Mouse (Mus musculus): ENCODE measurements around the gene Snx4. TPM values are rescaled to one million over a fixed set of nuclear protein-coding genes. Genes with fewer than 3 reads are reported as not detected.

The Snx4 gene
- polyA plus RNA-seq, 1 experiment from 2014 or later, result 82.8 TPM

DNA sequence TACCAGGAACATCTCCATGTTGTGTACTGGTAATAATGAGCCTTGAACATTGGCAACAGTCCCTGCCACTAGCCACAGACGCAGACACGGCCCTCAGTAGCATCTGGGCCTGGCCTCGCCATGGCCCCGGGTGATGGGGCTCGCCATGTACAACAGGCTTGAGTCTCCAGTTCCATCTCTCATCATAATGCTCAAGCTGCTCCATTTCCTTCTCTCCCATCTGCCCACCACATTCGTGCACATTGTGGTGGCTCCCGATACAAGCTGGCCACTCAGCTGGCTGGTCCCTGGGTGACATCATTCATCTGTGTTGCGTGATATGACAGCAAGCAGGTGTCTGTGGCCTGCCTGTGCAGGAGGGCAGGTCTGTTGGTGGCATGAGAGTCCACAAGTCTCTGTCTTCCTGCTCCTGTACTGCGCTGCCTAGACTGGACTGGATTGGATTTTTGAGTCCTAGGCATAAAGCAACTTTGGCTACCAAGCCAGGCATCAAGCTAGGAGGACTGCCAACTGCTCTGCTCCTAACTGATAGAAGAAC lies 6.2 kb upstream of the Snx4 start:
- no peak overlapping the region for H3K9ac ChIP-seq
- no peak overlapping the region for H3K27ac ChIP-seq
- H3K4me1 ChIP-seq, result no peaks in the 10 kb centered on the region
- no peak overlapping the region for H3K4me3 ChIP-seq (replicated peaks)
- ATAC-seq (replicated peaks; ENCODE audit: low FRiP score), result no peak
- no peak overlapping the region for H3K4me2 ChIP-seq
- no peaks in the 10 kb centered on the region for H3K9me3 ChIP-seq (replicated peaks)
- peaks cover 58% of the 10 kb centered on the region for H3K36me3 ChIP-seq
- 91% methylated on average over 9 of the region's 9 CpGs for WGBS
- H3K27me3 ChIP-seq, result no peaks in the 10 kb centered on the region

GRCm38 (mm10) chr16:33246526-33246925 lies 4.7 kb upstream of the Snx4 start:
- WGBS, result 87% methylated on average over 5 of the region's 5 CpGs

GRCm38 (mm10) chr16:33247006-33247405 lies 4.2 kb upstream of the Snx4 start:
- no peaks in the 10 kb centered on the region for H3K9me3 ChIP-seq (replicated peaks)
- no peak overlapping the region for H3K27ac ChIP-seq
- H3K36me3 ChIP-seq, result peaks cover 38% of the 10 kb centered on the region
- peaks cover 7% of the 10 kb centered on the region for H3K4me1 ChIP-seq
- H3K4me2 ChIP-seq, result no peak overlapping the region
- 72% methylated on average over 2 of the region's 2 CpGs for WGBS
- no peak overlapping the region for H3K4me3 ChIP-seq (replicated peaks)
- H3K27me3 ChIP-seq, result no peaks in the 10 kb centered on the region
- ATAC-seq (replicated peaks; ENCODE audit: low FRiP score), result no peak
- H3K9ac ChIP-seq, result no peak overlapping the region

More at GRCm38 (mm10) chr16:33246526-33246925, 4.7 kb upstream of the Snx4 start:
- Histone ChIP-seq H3K27me3 (no peaks in the 10 kb centered on the region), H3K9me3 (replicated peaks) (no peaks in the 10 kb centered on the region), H3K4me2 (no peak overlapping the region), H3K4me3 (replicated peaks) (no peak overlapping the region), H3K4me1 (peaks cover 6% of the 10 kb centered on the region), H3K9ac (no peak overlapping the region), H3K27ac (no peak overlapping the region), H3K36me3 (peaks cover 42% of the 10 kb centered on the region)
- no peak for ATAC-seq (replicated peaks; ENCODE audit: low FRiP score)

GRCm38 (mm10) chr16:33250651-33251120 lies 556 bp upstream of the Snx4 start:
- peaks cover 16% of the 10 kb centered on the region; the same call in 1 of the 2 replicates for H3K36me3 ChIP-seq

DNA sequence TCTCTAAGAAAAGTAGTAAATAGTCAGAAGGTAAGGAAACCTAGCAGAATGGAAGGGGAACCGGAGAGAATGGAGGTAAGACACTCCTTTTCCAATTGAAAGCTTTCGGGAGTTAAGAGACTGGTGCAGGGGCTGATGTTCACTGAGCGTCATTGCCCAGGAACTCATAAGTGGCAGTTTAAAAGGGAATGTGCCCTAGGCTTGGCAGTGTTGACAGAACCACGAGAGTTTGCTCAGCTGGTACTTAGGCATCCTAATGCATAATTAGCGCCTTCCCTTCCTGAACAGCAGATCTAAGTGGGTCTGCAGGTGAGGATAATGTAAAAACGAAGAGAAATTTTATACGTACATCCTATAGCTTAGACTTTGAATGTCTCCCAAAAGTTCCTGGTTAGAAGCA lies 4.4 kb downstream of the Snx4 start:
- Histone ChIP-seq H3K4me2 (no peak overlapping the region), H3K9ac (no peak overlapping the region), H3K27ac (no peak overlapping the region), H3K4me3 (replicated peaks) (no peak overlapping the region), H3K36me3 (peaks cover 4% of the 10 kb centered on the region; the same call in 1 of the 2 replicates), H3K27me3 (no peaks in the 10 kb centered on the region), H3K4me1 (peaks cover 17% of the 10 kb centered on the region), H3K9me3 (replicated peaks) (no peaks in the 10 kb centered on the region)
- WGBS, result 84% methylated on average over 7 of the region's 7 CpGs
- no peak for ATAC-seq (replicated peaks; ENCODE audit: low FRiP score)

More at GRCm38 (mm10) chr16:33250651-33251120, 556 bp upstream of the Snx4 start:
- Histone ChIP-seq H3K4me3 (replicated peaks) (peak overlapping the region; percentile 100), H3K27ac (peak overlapping the region; percentile 91), H3K4me2 (peak overlapping the region; percentile 73), H3K4me1 (peaks cover 22% of the 10 kb centered on the region), H3K9ac (peak overlapping the region; percentile 96), H3K27me3 (no peaks in the 10 kb centered on the region), H3K9me3 (replicated peaks) (no peaks in the 10 kb centered on the region)
- no peak; the same call in 1 of the 2 replicates for ATAC-seq (replicated peaks; ENCODE audit: low FRiP score)
- 16% methylated on average over 9 of the region's 9 CpGs for whole genome bisulfite sequencing

GRCm38 (mm10) chr16:33258530-33258929 lies 7.3 kb downstream of the Snx4 start:
- Histone ChIP-seq H3K27ac (no peak overlapping the region), H3K4me2 (no peak overlapping the region), H3K4me1 (peaks cover 15% of the 10 kb centered on the region), H3K36me3 (peaks cover under 1% of the 10 kb centered on the region; the same call in 1 of the 2 replicates), H3K27me3 (no peaks in the 10 kb centered on the region), H3K9ac (no peak overlapping the region), H3K4me3 (replicated peaks) (no peak overlapping the region), H3K9me3 (replicated peaks) (no peaks in the 10 kb centered on the region)
- ATAC-seq (replicated peaks; ENCODE audit: low FRiP score), result no peak
- WGBS, result 90% methylated on average over 2 of the region's 2 CpGs

DNA sequence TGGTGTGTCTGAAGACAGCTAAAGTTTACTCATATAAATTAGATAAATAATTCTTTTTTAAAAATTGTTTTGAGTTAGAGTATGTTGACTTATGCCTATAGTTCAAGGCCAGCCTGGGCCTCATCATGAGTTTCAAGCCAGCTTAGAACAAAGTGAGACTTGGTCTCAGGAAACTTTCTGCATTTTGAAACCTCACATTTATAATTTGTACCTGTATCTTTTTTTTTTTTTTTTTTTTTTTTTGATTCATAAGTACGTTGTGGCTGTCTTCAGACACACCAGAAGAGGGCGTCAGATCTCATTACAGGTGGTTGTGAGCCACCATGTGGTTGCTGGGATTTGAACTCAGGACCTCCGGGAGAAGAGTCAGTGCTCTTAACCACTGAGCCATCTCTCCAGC lies 8.6 kb downstream of the Snx4 start:
- WGBS, result 86% methylated on average over 3 of the region's 3 CpGs
- H3K27me3 ChIP-seq, result no peaks in the 10 kb centered on the region

GRCm38 (mm10) chr16:33260825-33261224 lies 9.6 kb downstream of the Snx4 start:
- no peaks in the 10 kb centered on the region for H3K27me3 ChIP-seq
- peak overlapping the region; percentile 13; the same call in 1 of the 2 replicates for H3K27ac ChIP-seq
- no peak overlapping the region for H3K4me3 ChIP-seq (replicated peaks)
- H3K4me2 ChIP-seq, result no peak overlapping the region
- peaks cover 16% of the 10 kb centered on the region for H3K36me3 ChIP-seq
- H3K9me3 ChIP-seq (replicated peaks), result no peaks in the 10 kb centered on the region
- no peak for ATAC-seq (replicated peaks; ENCODE audit: low FRiP score)
- H3K9ac ChIP-seq, result no peak overlapping the region
- H3K4me1 ChIP-seq, result 0 out of 2 replicates have a peak, but pooled peaks cover 8% of the 10 kb centered on the region
- 79% methylated on average over 8 of the region's 8 CpGs for WGBS

More for the DNA sequence above, 8.6 kb downstream of the Snx4 start:
- H3K9ac ChIP-seq, result no peak overlapping the region
- ATAC-seq (replicated peaks; ENCODE audit: low FRiP score), result no peak
- H3K4me2 ChIP-seq, result no peak overlapping the region
- peaks cover 12% of the 10 kb centered on the region; the same call in 1 of the 2 replicates for H3K4me1 ChIP-seq
- H3K27ac ChIP-seq, result no peak overlapping the region
- peaks cover 6% of the 10 kb centered on the region for H3K36me3 ChIP-seq
- no peaks in the 10 kb centered on the region for H3K9me3 ChIP-seq (replicated peaks)
- no peak overlapping the region for H3K4me3 ChIP-seq (replicated peaks)

GRCm38 (mm10) chr16:33261584-33262061 lies 10.4 kb downstream of the Snx4 start:
- no peak for ATAC-seq (replicated peaks; ENCODE audit: low FRiP score)
- Histone ChIP-seq H3K36me3 (peaks cover 24% of the 10 kb centered on the region), H3K4me2 (no peak overlapping the region), H3K27ac (peak overlapping the region; percentile 13; the same call in 1 of the 2 replicates), H3K4me1 (0 out of 2 replicates have a peak, but pooled peaks cover 8% of the 10 kb centered on the region), H3K9me3 (replicated peaks) (no peaks in the 10 kb centered on the region), H3K4me3 (replicated peaks) (no peak overlapping the region), H3K27me3 (no peaks in the 10 kb centered on the region), H3K9ac (no peak overlapping the region)
- 78% methylated on average over 2 of the region's 2 CpGs for WGBS

DNA sequence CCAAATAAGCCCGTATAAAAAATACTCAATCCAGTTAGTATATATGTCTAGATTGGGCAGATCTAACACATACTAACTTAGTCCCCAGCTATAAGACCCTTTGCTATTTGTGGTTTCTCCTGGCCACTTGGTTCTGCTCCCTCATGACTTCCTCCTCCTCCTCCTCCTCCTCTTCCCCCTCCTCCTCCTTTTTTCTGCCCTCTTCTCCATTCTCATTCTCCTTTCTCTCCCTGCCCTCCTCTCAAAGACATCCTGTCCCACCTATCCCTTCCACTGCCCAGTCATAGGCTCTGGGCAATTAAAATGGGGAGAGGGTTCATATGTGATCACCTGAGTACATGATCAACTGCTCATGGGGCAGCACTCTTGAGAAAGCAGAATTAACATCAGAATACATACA lies 10.9 kb downstream of the Snx4 start:
- no peak for ATAC-seq (replicated peaks; ENCODE audit: low FRiP score)
- peaks cover 29% of the 10 kb centered on the region for H3K36me3 ChIP-seq
- WGBS, result 74% methylated on average over 1 of the region's 1 CpGs

DNA sequence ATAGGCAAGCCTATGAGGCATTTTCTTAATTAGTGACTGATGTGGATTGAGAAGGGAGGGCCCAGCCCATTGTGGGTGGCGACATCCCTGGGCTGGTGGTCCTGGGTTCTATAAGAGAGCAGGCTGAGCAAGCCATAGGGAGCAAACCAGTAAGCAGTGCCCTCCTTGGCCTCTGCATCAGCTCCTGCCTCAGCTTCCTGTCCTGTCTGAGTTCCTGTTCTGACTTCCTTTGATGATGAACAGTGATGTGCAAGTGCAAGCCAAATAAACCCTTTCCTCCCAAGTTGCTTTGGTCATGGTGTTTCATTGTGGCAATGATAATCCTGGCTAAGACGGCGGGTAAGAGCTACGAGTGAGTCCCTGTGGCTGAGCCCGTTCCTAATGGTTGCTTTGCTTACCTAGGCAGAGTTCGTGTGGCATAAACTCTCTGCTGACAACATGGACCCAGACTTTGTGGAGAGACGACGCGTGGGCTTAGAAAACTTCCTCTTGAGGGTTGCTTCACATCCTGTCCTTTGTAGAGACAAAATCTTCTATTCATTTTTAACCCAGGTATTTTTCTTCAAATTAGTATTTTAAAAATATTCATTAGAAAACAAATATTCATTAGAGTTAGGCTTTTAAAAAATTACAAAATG lies 16.5 kb downstream of the Snx4 start:
- H3K4me1 ChIP-seq, result no peaks in the 10 kb centered on the region
- H3K27ac ChIP-seq, result no peak overlapping the region
- H3K9me3 ChIP-seq (replicated peaks), result no peaks in the 10 kb centered on the region
- no peak overlapping the region for H3K9ac ChIP-seq
- no peak for ATAC-seq (replicated peaks; ENCODE audit: low FRiP score)
- H3K4me3 ChIP-seq (replicated peaks), result no peak overlapping the region
- H3K4me2 ChIP-seq, result no peak overlapping the region
- WGBS, result 89% methylated on average over 9 of the region's 9 CpGs
- H3K36me3 ChIP-seq, result peaks cover 71% of the 10 kb centered on the region
- no peaks in the 10 kb centered on the region for H3K27me3 ChIP-seq

More for the DNA sequence above, 10.9 kb downstream of the Snx4 start:
- Histone ChIP-seq H3K27me3 (no peaks in the 10 kb centered on the region), H3K9me3 (replicated peaks) (no peaks in the 10 kb centered on the region), H3K4me3 (replicated peaks) (no peak overlapping the region), H3K4me2 (no peak overlapping the region), H3K27ac (peak overlapping the region; percentile 13; the same call in 1 of the 2 replicates), H3K4me1 (0 out of 2 replicates have a peak, but pooled peaks cover 8% of the 10 kb centered on the region), H3K9ac (no peak overlapping the region)

GRCm38 (mm10) chr16:33271824-33272223 lies 20.6 kb downstream of the Snx4 start:
- Histone ChIP-seq H3K9me3 (replicated peaks) (no peaks in the 10 kb centered on the region), H3K27me3 (no peaks in the 10 kb centered on the region), H3K4me3 (replicated peaks) (no peak overlapping the region), H3K27ac (no peak overlapping the region), H3K4me1 (no peaks in the 10 kb centered on the region), H3K4me2 (no peak overlapping the region), H3K9ac (no peak overlapping the region), H3K36me3 (peaks cover 72% of the 10 kb centered on the region)
- no peak for ATAC-seq (replicated peaks; ENCODE audit: low FRiP score)
- 92% methylated on average over 4 of the region's 4 CpGs for WGBS

All from kidney, embryonic 15.5 days (tissue).